ENCODE assay signal across 9 mouse cellular contexts in genomic region chr14:76009185-76009584, GRCm38 (mm10). TPM values are rescaled to one million over a fixed set of nuclear protein-coding genes. Genes with fewer than 3 reads are reported as not detected.
DNase-seq lines count a peak whose midpoint lies in the region; ATAC-seq and TF ChIP-seq lines count a peak whose summit lies in the region.
"Had no signal": no experiment of that assay in that cellular context is flagged by ENCODE, and none has a peak within 500 bp of the region (broad histone marks: within the 10 kb centered on the region; RNA-seq: fewer than 3 reads in every experiment).

No protein-coding gene starts in this region.

- H3K4me3 ChIP-seq in heart, embryonic 11.5 days (ENCODE audit: low read depth, low read length) = peak overlapping the region; percentile 90; the same call in 1 of the 2 replicates
- peak overlapping the region; percentile 52 to 98 for H3K4me3 ChIP-seq in MEL (ENCODE audit: control insufficient read depth in 1 of 2, insufficient read depth in 1 of 2, low read depth in 2 of 2, low read length in 2 of 2)
- peak overlapping the region; percentile 94; the same call in 1 of the 2 replicates for H3K4me3 ChIP-seq in hindbrain, embryonic 13.5 days
- H3K4me3 ChIP-seq in midbrain, embryonic 12.5 days = peak overlapping the region; percentile 85

- ATAC-seq in heart, embryonic 11.5 days (replicated peaks; ENCODE audit: insufficient number of reproducible peaks, low FRiP score, low TSS enrichment) = no peak
- no peak for ATAC-seq in hindbrain, embryonic 13.5 days (ENCODE audit: low FRiP score)
- no peak for ATAC-seq in midbrain, embryonic 12.5 days (ENCODE audit: low FRiP score, low read depth)
- ATAC-seq in frontal cortex, adult (ENCODE audit: low TSS enrichment) = no peak

- TF ChIP-seq RAD21 in MEL (IDR thresholded peaks at IDR 0.05; ENCODE audit: low read depth, low read length) = no peak

- H3K9me3 ChIP-seq in heart, embryonic 11.5 days (replicated peaks; ENCODE audit: control insufficient read depth, low read length) = no peaks in the 10 kb centered on the region
- H3K9me3 ChIP-seq in MEL (replicated peaks; ENCODE audit: insufficient read depth, low read length) = no peaks in the 10 kb centered on the region
- no peaks in the 10 kb centered on the region for H3K9me3 ChIP-seq in hindbrain, embryonic 13.5 days
- no peaks in the 10 kb centered on the region for H3K9me3 ChIP-seq in midbrain, embryonic 12.5 days

- H3K4me1 ChIP-seq in heart, embryonic 11.5 days (ENCODE audit: control insufficient read depth, insufficient read depth, low read length) = peaks cover 5% of the 10 kb centered on the region; the same call in 1 of the 2 replicates
- peaks cover 11 to 26% of the 10 kb centered on the region in 2 experiments for H3K4me1 ChIP-seq in MEL (ENCODE audit: control insufficient read depth in 1 of 2, insufficient read depth in 2 of 2, low read length in 2 of 2)
- H3K4me1 ChIP-seq in hindbrain, embryonic 13.5 days (replicated peaks) = peaks cover 29% of the 10 kb centered on the region
- peaks cover 24% of the 10 kb centered on the region for H3K4me1 ChIP-seq in midbrain, embryonic 12.5 days

- no peaks in the 10 kb centered on the region for H3K27me3 ChIP-seq in heart, embryonic 11.5 days (ENCODE audit: control insufficient read depth, insufficient read depth, low read length)
- no peaks in the 10 kb centered on the region for H3K27me3 ChIP-seq in MEL (ENCODE audit: control insufficient read depth in 1 of 2, insufficient read depth in 2 of 2, low read length in 2 of 2)
- no peaks in the 10 kb centered on the region for H3K27me3 ChIP-seq in hindbrain, embryonic 13.5 days
- H3K27me3 ChIP-seq in midbrain, embryonic 12.5 days = no peaks in the 10 kb centered on the region; the same call in 1 of the 2 replicates

- H3K79me2 ChIP-seq in MEL (ENCODE audit: control insufficient read depth, insufficient read depth, low read length, poor library complexity) = peaks cover 51% of the 10 kb centered on the region

- WGBS in heart, embryonic 11.5 days (ENCODE audit: insufficient replicate concordance) = 79% methylated on average over 5 of the region's 5 CpGs
- 85% methylated on average over 5 of the region's 5 CpGs for WGBS in hindbrain, embryonic 13.5 days
- 87% methylated on average over 5 of the region's 5 CpGs for WGBS in midbrain, embryonic 12.5 days

- H3K9ac ChIP-seq in heart, embryonic 11.5 days (ENCODE audit: low read depth, low read length) = peak overlapping the region; percentile 88; the same call in 1 of the 2 replicates
- H3K9ac ChIP-seq in MEL (ENCODE audit: control insufficient read depth, low read depth, low read length, poor library complexity, severe bottlenecking) = peak overlapping the region; percentile 98
- 0 out of 2 replicates have a peak overlapping the region, but pooled peaks have one; percentile 19 for H3K9ac ChIP-seq in hindbrain, embryonic 13.5 days
- H3K9ac ChIP-seq in midbrain, embryonic 12.5 days (replicated peaks) = 0 out of 2 replicates have a peak overlapping the region, but pooled peaks have one; percentile 72

- H3K4me2 ChIP-seq in heart, embryonic 11.5 days = peak overlapping the region; percentile 76
- H3K4me2 ChIP-seq in hindbrain, embryonic 13.5 days = peak overlapping the region; percentile 86
- peak overlapping the region; percentile 75 for H3K4me2 ChIP-seq in midbrain, embryonic 12.5 days (replicated peaks)

- no peak for TF ChIP-seq CTCF in MEL (IDR thresholded peaks at IDR 0.05 in 2 of 3, conservative IDR thresholded peaks at IDR 0.05 in 1 of 3; ENCODE audit: control insufficient read depth in 1 of 3, insufficient read depth in 1 of 3, low read depth in 2 of 3, low read length in 3 of 3, poor library complexity in 1 of 3, severe bottlenecking in 1 of 3)

- no peak overlapping the region for H3K27ac ChIP-seq in heart, embryonic 11.5 days (ENCODE audit: low read depth, low read length)
- no peak overlapping the region for H3K27ac ChIP-seq in MEL (ENCODE audit: control insufficient read depth, low read depth, low read length)
- H3K27ac ChIP-seq in hindbrain, embryonic 13.5 days = no peak overlapping the region
- H3K27ac ChIP-seq in midbrain, embryonic 12.5 days (replicated peaks) = no peak overlapping the region

- intact Hi-C loops in heart, postnatal 36 days (cut with DNase I) = no loop called here

- no peak for TF ChIP-seq POLR2A in MEL (IDR thresholded peaks at IDR 0.05; ENCODE audit: control insufficient read depth in 1 of 2, insufficient read depth in 1 of 2, low read depth in 1 of 2, low read length in 2 of 2, poor library complexity in 1 of 2)

- DNase-seq in heart, postnatal 36 days = no peak
- peak; percentile 30 for DNase-seq in MEL (ENCODE audit: low read depth, low spot score)
- DNase-seq in layer of hippocampus, postnatal 25 days (ENCODE audit: extremely low spot score in 1 of 2, low spot score in 1 of 2) = no peak
- no peak for DNase-seq in adrenal gland, adult 2 months
- DNase-seq: lung, postnatal 14 days had no signal

- no peak for TF ChIP-seq EP300 in MEL (IDR thresholded peaks at IDR 0.05; ENCODE audit: low read depth in 1 of 2, low read length in 2 of 2)

- no peaks in the 10 kb centered on the region for H3K36me3 ChIP-seq in heart, embryonic 11.5 days (ENCODE audit: control insufficient read depth, insufficient read depth, low read length)
- H3K36me3 ChIP-seq in MEL (ENCODE audit: control insufficient read depth in 1 of 2, insufficient read depth in 2 of 2, low read length in 2 of 2) = peaks cover 7 to 29% of the 10 kb centered on the region in 2 experiments
- peaks cover 4% of the 10 kb centered on the region; the same call in 1 of the 2 replicates for H3K36me3 ChIP-seq in hindbrain, embryonic 13.5 days
- peaks cover 6% of the 10 kb centered on the region; the same call in 1 of the 2 replicates for H3K36me3 ChIP-seq in midbrain, embryonic 12.5 days

TF ChIP-seq in MEL, 35 proteins besides CTCF, POLR2A, EP300 and RAD21:
- no peak for TF ChIP-seq SMC3 (IDR thresholded peaks at IDR 0.05; ENCODE audit: low read depth, low read length)
- 0 out of 2 replicates have a peak, but pooled peaks have one; percentile 2 for TF ChIP-seq CHD1 (IDR thresholded peaks at IDR 0.05; ENCODE audit: low read depth, low read length)

RNA-seq across cellular contexts. Expression of gene Gtf2f2, which starts 1.5 kb away (rescaled TPM):
- polyA plus RNA-seq in heart, embryonic 11.5 days (2014; fragmentation: Nextera tagmentation; extraction: Ambion mirVana) = 34.7 and 36.7 TPM in 2 replicates
- total RNA-seq in heart, postnatal 36 days (2021) = 10 to 100 TPM; 11.9 to 12.7 TPM
- total RNA-seq in MEL (2012; rRNA removed) = 59.9 and 71.2 TPM in 2 replicates
- 10 to 100 TPM in 1 of 2 experiments, not detected in 1; 57.6 TPM for polyA plus RNA-seq in MEL (2012; ENCODE audit: insufficient read depth in 1 of 2, insufficient read length in 2 of 2, low read depth in 1 of 2, low replicate concordance in 2 of 2, missing spikeins in 1 of 2)
- polyA plus RNA-seq in hindbrain, embryonic 13.5 days (2015; fragmentation: Nextera tagmentation; extraction: Ambion mirVana) = 38.9 and 43.3 TPM in 2 replicates
- 47.3 and 48.9 TPM in 2 replicates for polyA plus RNA-seq in midbrain, embryonic 12.5 days (2016; fragmentation: Nextera tagmentation; extraction: Ambion mirVana)
- 10 to 100 TPM; 19.7 to 23.3 TPM for total RNA-seq in layer of hippocampus, postnatal 25 days (2021)
- total RNA-seq in adrenal gland, adult 2 months (2021) = 10 to 100 TPM; 21.4 to 24.0 TPM
- polyA plus RNA-seq in adrenal gland, adult 2 months (2012; rRNA removed) = 1.3 and 2.5 TPM in 2 replicates

RNA-seq across cellular contexts. Expression of gene Kctd4, which starts 54.4 kb away (rescaled TPM):
- 0.13 and 0.50 TPM in 2 replicates for polyA plus RNA-seq in heart, embryonic 11.5 days (2014; fragmentation: Nextera tagmentation; extraction: Ambion mirVana)
- total RNA-seq in heart, postnatal 36 days (2021) = not detected
- total RNA-seq in MEL (2012; rRNA removed) = 0.08 TPM in 1 of 2 replicates, not detected in the other
- polyA plus RNA-seq in MEL (2012; ENCODE audit: insufficient read depth in 1 of 2, insufficient read length in 2 of 2, low read depth in 1 of 2, low replicate concordance in 2 of 2, missing spikeins in 1 of 2) = under 1 TPM in 1 of 2 experiments, not detected in 1; 0.01 TPM
- polyA plus RNA-seq in hindbrain, embryonic 13.5 days (2015; fragmentation: Nextera tagmentation; extraction: Ambion mirVana) = 4.0 and 4.1 TPM in 2 replicates
- 2.2 and 2.8 TPM in 2 replicates for polyA plus RNA-seq in midbrain, embryonic 12.5 days (2016; fragmentation: Nextera tagmentation; extraction: Ambion mirVana)
- 10 to 100 TPM; 55.4 to 56.9 TPM for total RNA-seq in layer of hippocampus, postnatal 25 days (2021)
- total RNA-seq in adrenal gland, adult 2 months (2021) = not detected
- not detected in 2 replicates for polyA plus RNA-seq in adrenal gland, adult 2 months (2012; rRNA removed)

Comparison
In these comparisons a context has a peak if more than half of its experiments do, and no peak if none do; other contexts are left out.
1. H3K9ac ChIP-seq: peak in every context shown above with its lines; median percentile 98 in MEL; 88 in heart, embryonic 11.5 days; 72 in midbrain, embryonic 12.5 days; 19 in hindbrain, embryonic 13.5 days.